Mouse (Mus musculus): ENCODE results near the gene Klf5. TPM values are rescaled to one million over a fixed set of nuclear protein-coding genes. Genes with fewer than 3 reads are reported as not detected.

Klf5 gene
- polyA plus RNA-seq (2012; rRNA removed) = 15.0 and 17.0 TPM in 2 replicates

GRCm38 (mm10) chr14:99298385-99299021 lies at the start of gene Klf5:
TSS of gene Klf5 (plus strand) at chr14:99298691.

Other genes with a start within 250 kb of the Klf5 start
- 1.6 and 2.2 TPM in 2 replicates for gene Pibf1, start 199.3 kb upstream of the Klf5 start, polyA plus RNA-seq (2012; rRNA removed)
- gene Dis3, start 198.9 kb upstream of the Klf5 start, polyA plus RNA-seq (2012; rRNA removed) = 10.9 and 13.6 TPM in 2 replicates